Mouse (Mus musculus) hindbrain, embryonic 12.5 days (tissue): ENCODE results near the gene Src. TPM values are rescaled to one million over a fixed set of nuclear protein-coding genes. Genes with fewer than 3 reads are reported as not detected.
A peak's percentile ranks its signal among the peaks of the same experiment; 100 is the strongest.

Experiments
- ATAC-seq: fragments of 200-750 bp; cut with Nextera tagmentation; 2 replicates; pipeline ENCODE4 v1.8.0; 2017; ENCODE audit warnings: moderate TSS enrichment; ENCODE audit not compliant: low FRiP score
- H3K27ac ChIP-seq: fragments of 300-500 bp; sonication (generic); 2 replicates; pipeline ENCODE4 v1.5.1; 2016; ENCODE audit warnings: mild to moderate bottlenecking
- H3K27me3 ChIP-seq: fragments of 300-500 bp; sonication (generic); 2 replicates; pipeline ENCODE4 v1.6.1; 2016; ENCODE audit warnings: mild to moderate bottlenecking
- H3K36me3 ChIP-seq: fragments of 300-500 bp; sonication (generic); 2 replicates; pipeline ENCODE4 v1.6.1; 2016; ENCODE audit warnings: mild to moderate bottlenecking
- H3K4me1 ChIP-seq: fragments of 300-500 bp; sonication (generic); 2 replicates; pipeline ENCODE4 v1.6.1; 2016
- H3K4me2 ChIP-seq: fragments of 300-500 bp; sonication (generic); replicated peaks from 2 replicates; pipeline ENCODE4 v1.6.1; 2016; ENCODE audit warnings: mild to moderate bottlenecking
- H3K4me3 ChIP-seq: fragments of 300-500 bp; sonication (generic); 2 replicates; pipeline ENCODE4 v1.5.1; 2016; ENCODE audit warnings: mild to moderate bottlenecking
- H3K9ac ChIP-seq: fragments of 300-500 bp; sonication (generic); 2 replicates; pipeline ENCODE4 v1.6.1; 2016; ENCODE audit warnings: mild to moderate bottlenecking, moderate library complexity
- H3K9me3 ChIP-seq: fragments of 300-500 bp; sonication (generic); replicated peaks from 2 replicates; pipeline ENCODE4 v1.6.1; 2016; ENCODE audit warnings: mild to moderate bottlenecking
- WGBS: fragments of 180-500 bp; shearing (Covaris S2); methylation state at CpG from one replicate; pipeline ENCODE4 v1.1.7; 2016; 5-methylcytosine and 5-hydroxymethylcytosine counted together
- polyA plus RNA-seq: library from polyadenylated mRNA; unstranded; fragments of >200 nt; fragmentation: Nextera tagmentation; extraction: Ambion mirVana; gene quantifications from 2 replicates; pipeline ENCODE4 v1.2.1, GENCODE M21; 2016

The Src gene
- polyA plus RNA-seq, 1 experiment from 2014 or later, result 35.1 TPM

DNA sequence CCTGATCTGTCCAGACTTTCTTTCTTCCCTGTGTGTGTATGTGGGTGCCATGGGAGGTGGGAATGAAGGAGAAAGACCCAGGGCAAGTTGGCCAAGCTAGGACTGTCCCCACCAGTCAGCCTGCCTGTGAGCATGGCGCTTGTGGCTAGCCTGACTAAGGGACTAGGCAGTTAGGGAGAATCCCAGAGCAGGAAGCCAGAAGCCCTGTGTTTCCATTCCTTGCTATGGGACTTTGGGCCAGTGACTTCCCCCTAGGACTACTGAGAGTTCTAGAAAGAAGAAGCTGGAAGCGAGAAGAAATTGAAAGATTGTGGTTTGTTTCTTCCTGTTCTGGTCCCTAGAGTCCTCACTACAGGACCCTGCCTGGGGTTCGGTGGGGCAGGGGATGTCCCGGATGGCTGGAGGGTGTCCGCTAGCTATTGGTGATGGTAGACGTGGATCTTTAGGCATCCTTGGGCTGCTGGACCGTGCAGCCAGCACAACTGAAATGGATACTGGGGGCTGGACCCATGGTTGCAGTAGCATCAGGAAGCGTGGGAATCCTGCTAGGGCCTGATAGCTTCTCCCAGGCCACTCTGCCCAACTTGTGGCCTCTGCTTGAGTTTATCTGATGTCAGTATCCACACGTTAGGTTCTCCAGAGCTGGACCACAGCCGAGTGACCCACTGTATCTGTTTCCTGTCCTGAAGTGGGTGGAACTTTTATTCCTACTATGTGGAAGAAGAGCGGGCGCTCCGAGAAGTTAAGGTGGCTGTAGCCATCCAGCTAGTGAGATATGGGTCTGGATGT lies 10.3 kb downstream of the Src start:
- Histone ChIP-seq H3K4me1 (peaks cover 82% of the 10 kb centered on the region), H3K36me3 (peaks cover 17% of the 10 kb centered on the region; the same call in 1 of the 2 replicates), H3K9ac (no peak overlapping the region), H3K27me3 (no peaks in the 10 kb centered on the region), H3K4me2 (no peak overlapping the region), H3K4me3 (no peak overlapping the region), H3K27ac (no peak overlapping the region), H3K9me3 (no peaks in the 10 kb centered on the region)
- no peak for ATAC-seq
- WGBS, result 91% methylated on average over 13 of the region's 13 CpGs

DNA sequence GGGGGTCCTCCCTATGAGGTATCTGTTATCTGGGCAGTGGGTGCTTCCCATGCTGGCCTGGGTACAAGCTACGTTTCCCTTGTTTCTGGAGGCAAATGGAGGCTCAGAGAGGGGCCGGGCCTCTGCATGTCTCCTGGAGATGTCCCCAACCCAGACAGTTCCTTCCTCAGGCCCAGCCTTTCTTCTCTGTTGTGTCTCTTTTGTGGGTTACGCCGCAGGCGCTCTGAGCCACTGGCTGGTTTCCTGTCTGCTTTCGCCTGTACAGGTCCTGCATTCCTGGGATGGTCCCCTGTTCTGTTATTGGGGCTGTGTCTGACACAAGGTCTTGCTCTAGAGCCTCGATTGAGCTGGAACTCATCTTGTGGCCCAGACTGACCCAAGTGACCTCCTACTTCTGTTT lies 11.5 kb downstream of the Src start:
- ATAC-seq, result no peak
- no peak overlapping the region for H3K27ac ChIP-seq
- peaks cover 90% of the 10 kb centered on the region for H3K4me1 ChIP-seq
- no peaks in the 10 kb centered on the region for H3K27me3 ChIP-seq
- H3K9ac ChIP-seq, result no peak overlapping the region
- WGBS, result 78% methylated on average over 7 of the region's 7 CpGs
- no peaks in the 10 kb centered on the region for H3K9me3 ChIP-seq
- no peak overlapping the region for H3K4me2 ChIP-seq
- peaks cover 17% of the 10 kb centered on the region; the same call in 1 of the 2 replicates for H3K36me3 ChIP-seq
- no peak overlapping the region for H3K4me3 ChIP-seq

DNA sequence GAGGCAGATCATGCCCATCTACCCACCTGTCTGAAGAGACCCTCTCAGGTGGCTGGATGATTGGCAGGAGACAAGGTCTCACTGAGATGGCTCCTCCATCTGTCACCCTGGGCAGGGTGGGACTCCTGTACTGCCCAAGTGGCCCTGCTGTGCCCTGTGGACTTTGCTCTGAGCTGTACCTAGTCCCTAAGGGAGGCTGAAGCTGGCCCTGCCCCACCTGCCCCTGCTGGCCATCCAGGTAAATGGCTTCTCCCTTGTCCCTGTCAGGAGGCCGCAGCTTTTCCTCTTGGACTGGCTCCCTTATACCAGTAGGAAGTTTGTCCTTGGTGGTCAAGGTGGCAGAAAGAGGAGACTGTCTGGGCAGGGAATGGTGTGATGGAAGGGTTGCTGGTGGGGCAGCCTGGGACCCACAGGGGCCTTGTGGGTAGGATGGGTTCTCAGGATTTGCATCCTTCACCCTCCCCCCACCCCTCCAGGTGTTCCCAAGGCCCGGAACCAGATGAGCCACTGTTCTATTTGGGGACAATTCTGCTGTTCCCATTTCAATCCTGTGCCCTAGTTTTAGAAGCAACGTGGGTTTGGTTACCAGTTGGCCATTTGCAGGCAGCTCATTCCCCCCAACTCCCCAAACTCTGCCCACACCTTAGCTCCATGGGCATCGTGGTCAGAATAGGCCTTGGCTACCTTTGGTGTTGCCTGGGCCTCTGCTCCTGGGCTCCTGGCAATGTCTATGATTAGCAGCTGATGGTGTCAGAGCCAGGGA lies 12.6 kb downstream of the Src start:
- H3K36me3 ChIP-seq, result peaks cover 20% of the 10 kb centered on the region; the same call in 1 of the 2 replicates
- no peaks in the 10 kb centered on the region for H3K27me3 ChIP-seq
- no peaks in the 10 kb centered on the region for H3K9me3 ChIP-seq
- no peak overlapping the region for H3K4me3 ChIP-seq
- peaks cover 87% of the 10 kb centered on the region for H3K4me1 ChIP-seq
- 84% methylated on average over 4 of the region's 4 CpGs for WGBS
- 0 out of 2 replicates have a peak overlapping the region, but pooled peaks have one; percentile 36 for H3K27ac ChIP-seq
- no peak overlapping the region for H3K4me2 ChIP-seq
- no peak for ATAC-seq
- H3K9ac ChIP-seq, result no peak overlapping the region

DNA sequence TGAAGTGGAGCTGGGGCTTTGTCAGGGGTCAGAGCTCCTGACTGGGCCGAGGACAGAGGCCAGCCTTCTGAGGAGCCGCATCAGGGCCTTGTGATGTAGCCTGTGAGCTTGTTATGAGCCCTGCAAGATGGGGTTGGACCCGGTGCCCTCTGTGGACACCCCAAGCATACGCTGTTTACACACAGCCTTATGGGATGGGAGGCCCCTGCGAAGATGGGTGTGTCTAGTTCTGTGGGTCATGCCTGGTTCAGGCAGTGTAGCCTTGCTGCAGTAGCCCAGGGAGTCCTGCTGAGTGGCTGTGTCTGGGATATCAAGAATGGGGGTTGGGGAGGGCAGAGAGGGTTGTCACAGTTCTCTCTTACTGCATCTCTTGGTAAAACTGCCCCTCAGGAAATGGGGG lies 13.7 kb downstream of the Src start:
- Histone ChIP-seq H3K4me3 (no peak overlapping the region), H3K27me3 (no peaks in the 10 kb centered on the region), H3K9ac (0 out of 2 replicates have a peak overlapping the region, but pooled peaks have one; percentile 2), H3K9me3 (no peaks in the 10 kb centered on the region), H3K4me1 (peaks cover 81% of the 10 kb centered on the region), H3K27ac (peak overlapping the region; percentile 36; the same call in 1 of the 2 replicates), H3K4me2 (no peak overlapping the region), H3K36me3 (peaks cover 20% of the 10 kb centered on the region; the same call in 1 of the 2 replicates)
- 78% methylated on average over 5 of the region's 5 CpGs for WGBS
- no peak for ATAC-seq

DNA sequence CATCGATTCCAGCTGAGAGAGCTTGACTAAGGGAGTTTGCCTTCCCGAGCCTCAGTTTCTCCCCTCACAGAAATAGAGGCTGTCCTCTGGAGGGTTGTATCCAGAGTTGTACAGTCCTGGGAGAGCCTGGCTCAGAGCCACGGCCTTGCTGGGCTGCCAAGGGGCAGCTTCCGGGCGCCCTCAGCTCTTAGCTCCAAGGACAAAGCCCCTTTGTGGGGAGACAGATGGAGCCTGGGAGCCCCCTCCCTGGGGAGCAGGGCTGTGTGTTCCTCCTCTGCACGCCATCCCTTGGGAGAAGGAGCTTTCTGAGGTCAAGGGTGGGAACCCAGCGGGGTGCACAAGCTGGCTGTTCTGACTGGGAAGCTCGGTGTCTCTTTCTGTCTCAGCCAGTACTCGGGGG lies 14.2 kb downstream of the Src start:
- Histone ChIP-seq H3K4me2 (no peak overlapping the region), H3K4me1 (peaks cover 75% of the 10 kb centered on the region), H3K27ac (peak overlapping the region; percentile 36; the same call in 1 of the 2 replicates), H3K9ac (0 out of 2 replicates have a peak overlapping the region, but pooled peaks have one; percentile 2), H3K27me3 (no peaks in the 10 kb centered on the region), H3K4me3 (no peak overlapping the region), H3K36me3 (peaks cover 20% of the 10 kb centered on the region; the same call in 1 of the 2 replicates), H3K9me3 (no peaks in the 10 kb centered on the region)
- ATAC-seq, result peak; percentile 47; the same call in 1 of the 2 replicates
- 63% methylated on average over 9 of the region's 9 CpGs for WGBS

DNA sequence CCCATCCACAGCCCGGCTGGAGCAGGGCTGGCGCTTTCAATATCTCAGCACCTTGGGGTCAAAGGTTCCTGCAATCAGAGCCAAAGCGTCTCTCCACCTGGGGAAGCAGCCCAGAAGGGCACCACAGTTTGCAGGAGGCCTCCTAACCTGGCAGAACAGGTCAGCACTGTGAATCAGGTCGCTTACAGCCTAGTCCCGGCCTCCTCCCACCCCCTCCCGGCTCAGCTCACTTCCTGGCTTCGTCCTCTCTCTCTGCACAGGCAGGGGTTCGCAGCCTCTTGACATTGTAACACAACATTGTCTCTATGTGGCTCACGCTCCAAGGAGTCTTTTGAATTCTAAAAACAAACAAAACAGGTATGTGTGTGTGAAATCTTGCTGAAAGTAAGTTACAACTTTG lies 15.8 kb downstream of the Src start:
- Histone ChIP-seq H3K4me2 (no peak overlapping the region), H3K27ac (peak overlapping the region; percentile 70), H3K27me3 (no peaks in the 10 kb centered on the region), H3K4me1 (peaks cover 62% of the 10 kb centered on the region), H3K36me3 (peaks cover 14% of the 10 kb centered on the region), H3K9ac (no peak overlapping the region), H3K9me3 (no peaks in the 10 kb centered on the region), H3K4me3 (no peak overlapping the region)
- ATAC-seq, result no peak
- 31% methylated on average over 9 of the region's 9 CpGs for WGBS

DNA sequence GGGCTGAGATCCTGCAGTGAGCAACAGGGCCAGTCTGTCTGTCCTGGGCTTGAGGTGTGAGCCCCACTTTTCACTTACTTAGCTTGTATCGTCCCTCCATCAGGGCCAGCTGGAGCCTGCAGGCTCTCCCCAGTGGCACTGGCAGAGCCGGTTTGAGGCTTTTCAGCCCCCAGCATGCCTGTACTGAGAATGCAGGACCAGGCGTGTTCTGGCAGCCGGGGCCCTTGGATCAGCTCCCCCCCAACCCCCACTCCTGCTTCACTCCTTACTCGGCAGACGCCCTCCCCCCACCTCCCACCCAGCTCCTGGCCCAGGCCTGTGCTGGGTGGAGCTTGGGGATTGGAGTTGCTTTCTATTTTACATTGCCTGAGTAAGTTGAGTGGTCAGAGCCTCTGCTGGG lies 16.3 kb downstream of the Src start:
- H3K9ac ChIP-seq, result peak overlapping the region; percentile 42; the same call in 1 of the 2 replicates
- H3K4me1 ChIP-seq, result peaks cover 62% of the 10 kb centered on the region

DNA sequence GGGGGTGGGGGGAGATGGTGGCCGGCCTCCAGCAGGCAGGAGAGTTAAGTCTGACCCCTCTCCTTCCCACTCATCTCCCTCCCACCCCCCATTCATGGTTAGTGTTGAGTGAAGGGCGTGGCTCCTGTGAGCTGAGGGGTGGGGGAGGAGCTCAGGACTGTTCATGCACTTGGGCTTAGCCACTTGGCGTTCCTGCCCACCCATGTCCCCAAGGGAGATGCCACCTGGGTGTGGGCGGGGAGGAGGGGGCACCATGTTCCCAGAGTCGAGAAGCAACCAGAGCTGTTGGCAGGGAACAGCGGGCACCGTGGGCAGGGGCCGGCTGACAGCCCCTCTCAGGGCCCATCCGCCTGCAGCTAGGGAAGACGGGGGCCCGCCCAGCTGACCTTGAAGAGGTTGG lies 18.3 kb downstream of the Src start:
- Histone ChIP-seq H3K36me3 (peaks cover 36% of the 10 kb centered on the region), H3K4me2 (no peak overlapping the region)

More for the DNA sequence above, 16.3 kb downstream of the Src start:
- H3K36me3 ChIP-seq, result peaks cover 18% of the 10 kb centered on the region
- no peak for ATAC-seq
- no peaks in the 10 kb centered on the region for H3K27me3 ChIP-seq
- H3K4me2 ChIP-seq, result no peak overlapping the region
- 27% methylated on average over 6 of the region's 6 CpGs for WGBS
- no peaks in the 10 kb centered on the region for H3K9me3 ChIP-seq
- no peak overlapping the region for H3K4me3 ChIP-seq
- H3K27ac ChIP-seq, result peak overlapping the region; percentile 70

DNA sequence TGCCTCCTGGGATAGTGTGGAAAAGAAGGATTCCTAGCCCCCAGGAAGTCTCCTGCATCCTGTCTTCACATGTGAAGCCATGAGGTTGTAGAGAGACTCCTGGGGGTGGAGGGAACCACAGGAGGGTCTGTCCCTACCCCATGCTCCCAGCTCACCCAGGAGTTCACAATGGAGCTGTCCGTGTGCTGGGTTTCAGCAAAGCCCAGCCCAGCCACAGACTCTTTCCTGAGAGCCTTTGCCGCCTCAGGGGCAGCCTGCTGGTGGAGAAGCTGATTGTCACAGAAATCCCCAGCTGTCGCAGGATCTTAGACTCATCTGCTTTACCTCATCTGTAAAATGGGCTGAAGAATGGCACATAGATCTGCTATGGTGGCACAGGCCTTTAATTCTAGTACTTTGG lies 18.9 kb downstream of the Src start:
- H3K36me3 ChIP-seq, result peaks cover 39% of the 10 kb centered on the region
- H3K27me3 ChIP-seq, result no peaks in the 10 kb centered on the region
- no peak overlapping the region for H3K4me3 ChIP-seq
- 88% methylated on average over 3 of the region's 3 CpGs for WGBS
- H3K4me2 ChIP-seq, result no peak overlapping the region
- ATAC-seq, result no peak
- H3K9ac ChIP-seq, result no peak overlapping the region
- 0 out of 2 replicates have a peak, but pooled peaks cover 2% of the 10 kb centered on the region for H3K9me3 ChIP-seq
- peaks cover 38% of the 10 kb centered on the region for H3K4me1 ChIP-seq
- H3K27ac ChIP-seq, result no peak overlapping the region

More for the DNA sequence above, 18.3 kb downstream of the Src start:
- Histone ChIP-seq H3K9me3 (0 out of 2 replicates have a peak, but pooled peaks cover 2% of the 10 kb centered on the region), H3K4me1 (peaks cover 45% of the 10 kb centered on the region), H3K4me3 (no peak overlapping the region), H3K9ac (no peak overlapping the region), H3K27ac (no peak overlapping the region), H3K27me3 (no peaks in the 10 kb centered on the region)
- WGBS, result 86% methylated on average over 11 of the region's 11 CpGs
- ATAC-seq, result no peak

DNA sequence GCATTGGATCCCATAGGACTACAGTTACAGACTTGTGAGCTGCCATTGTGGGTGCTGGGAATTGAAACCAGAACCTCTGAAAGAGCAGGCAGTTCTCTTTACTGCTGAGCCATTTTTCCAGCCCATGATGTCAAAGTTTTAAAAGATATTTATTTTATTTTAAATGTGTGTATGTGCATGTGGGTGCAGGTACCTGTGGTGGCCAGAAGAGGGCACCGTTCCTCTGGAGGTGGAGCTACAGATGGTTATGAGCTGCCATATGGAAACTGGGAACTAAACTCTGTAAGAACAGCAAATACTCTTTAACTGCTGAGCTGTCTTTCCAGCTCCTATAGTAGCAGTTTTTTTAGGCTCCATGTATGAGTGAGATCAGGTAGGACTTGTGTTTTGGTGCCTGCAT lies 23.1 kb downstream of the Src start:
- no peak for ATAC-seq
- Histone ChIP-seq H3K4me2 (no peak overlapping the region), H3K4me1 (peaks cover 4% of the 10 kb centered on the region; the same call in 1 of the 2 replicates), H3K4me3 (no peak overlapping the region), H3K9me3 (0 out of 2 replicates have a peak, but pooled peaks cover 2% of the 10 kb centered on the region), H3K36me3 (peaks cover 41% of the 10 kb centered on the region), H3K9ac (no peak overlapping the region), H3K27me3 (no peaks in the 10 kb centered on the region), H3K27ac (no peak overlapping the region)
- 97% methylated on average over 1 of the region's 1 CpGs for WGBS

DNA sequence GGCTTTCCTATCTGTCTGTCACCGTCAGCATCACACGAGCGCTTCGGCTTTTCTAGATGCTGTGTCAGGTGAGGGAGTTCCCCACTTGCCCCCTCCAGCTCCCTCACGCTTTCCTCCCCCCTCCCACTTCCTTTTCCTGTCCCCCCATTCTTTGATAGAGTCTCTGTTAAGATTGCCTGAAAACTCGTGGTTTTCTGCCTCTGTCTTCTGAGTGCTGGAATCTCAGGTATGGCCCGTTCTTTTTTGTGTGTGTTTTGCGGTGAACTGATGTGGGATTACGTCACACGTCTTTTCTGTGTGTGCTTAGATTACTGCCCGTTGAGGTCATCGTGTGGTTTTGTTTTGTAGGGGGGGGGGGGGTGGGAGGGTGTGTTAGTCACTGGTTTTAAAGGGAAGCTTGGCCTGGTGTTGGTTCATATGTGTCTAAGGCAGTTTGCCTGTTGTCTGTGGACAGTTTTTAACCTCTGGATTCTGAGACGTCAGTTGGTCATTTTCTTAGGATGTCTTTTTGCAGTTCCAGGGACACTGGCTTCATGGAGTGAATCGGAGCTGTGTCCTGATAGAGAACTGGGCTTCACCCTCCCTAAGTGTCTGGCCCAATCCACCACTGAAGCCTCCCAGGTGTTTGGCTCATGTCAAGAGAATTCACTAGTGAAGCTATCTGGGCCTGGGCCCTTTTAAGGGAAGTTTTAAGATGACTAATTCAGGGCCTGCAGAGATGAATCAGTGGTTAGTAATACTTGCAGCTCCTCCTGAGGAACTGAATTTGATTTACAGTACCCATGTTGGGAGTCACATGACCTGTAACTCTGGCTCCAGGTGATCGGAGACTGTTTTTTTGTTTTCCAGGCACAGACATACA lies 29.3 kb downstream of the Src start:
- WGBS, result 88% methylated on average over 15 of the region's 15 CpGs
- no peak for ATAC-seq
- Histone ChIP-seq H3K9ac (no peak overlapping the region), H3K36me3 (peaks cover 44% of the 10 kb centered on the region), H3K27me3 (no peaks in the 10 kb centered on the region), H3K27ac (no peak overlapping the region), H3K9me3 (no peaks in the 10 kb centered on the region), H3K4me3 (no peak overlapping the region), H3K4me2 (no peak overlapping the region), H3K4me1 (no peaks in the 10 kb centered on the region)
